Mouse (Mus musculus): ENCODE results near the gene Try4.

DNA sequence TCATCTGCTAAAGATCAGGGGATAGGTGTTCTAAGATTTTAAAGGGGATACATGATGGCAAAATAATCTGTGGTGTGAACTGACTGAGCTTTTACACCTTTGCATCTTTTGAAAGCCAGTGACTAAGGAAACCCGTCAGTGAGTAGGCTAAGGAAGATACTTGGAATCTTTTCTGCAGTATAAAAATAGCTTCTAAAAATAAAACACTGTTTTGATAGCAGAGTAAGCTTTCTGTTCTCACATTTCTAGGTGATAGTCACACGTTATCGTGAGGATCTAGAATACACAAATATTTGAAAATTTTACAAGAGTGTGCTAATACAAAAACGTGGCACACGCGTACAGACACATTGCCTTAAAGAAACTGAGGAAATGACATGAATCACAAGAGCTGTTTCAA is 35.9 kb upstream of the Try4 start:
- TF ChIP-seq CTCF (IDR thresholded peaks at IDR 0.05; ENCODE audit: control insufficient read depth, insufficient read depth, insufficient replicate concordance, low read depth, low read length) (no peak), POLR2A (IDR thresholded peaks at IDR 0.05; ENCODE audit: control insufficient read depth, low read depth, low read length) (no peak)
